Mouse (Mus musculus) MEL (cell line): ENCODE data around the gene Mier2. TPM values are rescaled to one million over a fixed set of nuclear protein-coding genes. Genes with fewer than 3 reads are reported as not detected.

Experiments
- DNase-seq: peaks from one replicate; pipeline ENCODE4 v3.0.0; 2011; ENCODE audit warnings: low read depth, low spot score
- H3K27ac ChIP-seq: 2 replicates; pipeline ENCODE4 v1.5.1; 2012; ENCODE audit warnings: low read depth, mild to moderate bottlenecking, control low read depth, low read length, moderate library complexity; ENCODE audit not compliant: control insufficient read depth
- H3K27me3 ChIP-seq, 2 experiments: fragments of 150-350 bp in 1 of 2; sonication (generic) in 1 of 2; 2 replicates each; pipeline ENCODE4 v1.6.1; 2012; ENCODE audit warnings: low read length in 2 of 2, mild to moderate bottlenecking in 2 of 2, improper control_type of control experiment in 1 of 2, moderate library complexity in 1 of 2; ENCODE audit not compliant: insufficient read depth in 2 of 2, control insufficient read depth in 1 of 2
- H3K36me3 ChIP-seq, 2 experiments: 2 replicates each; pipeline ENCODE4 v1.6.1; 2012 to 2014; ENCODE audit warnings: low read length in 2 of 2, improper control_type of control experiment in 1 of 2, inconsistent platforms in 1 of 2, mild to moderate bottlenecking in 1 of 2; ENCODE audit not compliant: insufficient read depth in 2 of 2, control insufficient read depth in 1 of 2
- H3K4me1 ChIP-seq, 2 experiments: fragments of 150-350 bp in 1 of 2; sonication (generic) in 1 of 2; 2 replicates each; pipeline ENCODE4 v1.6.1; 2012; ENCODE audit warnings: low read length in 2 of 2, improper control_type of control experiment in 1 of 2, mild to moderate bottlenecking in 1 of 2; ENCODE audit not compliant: insufficient read depth in 2 of 2, control insufficient read depth in 1 of 2
- H3K4me3 ChIP-seq, 2 experiments: fragments of 150-350 bp in 1 of 2; sonication (generic) in 1 of 2; 2 replicates each; pipeline ENCODE4 v1.5.1; 2012; ENCODE audit warnings: low read depth in 2 of 2, low read length in 2 of 2, mild to moderate bottlenecking in 2 of 2, moderate library complexity in 2 of 2, control low read depth in 1 of 2, improper control_type of control experiment in 1 of 2; ENCODE audit not compliant: control insufficient read depth in 1 of 2, insufficient read depth in 1 of 2
- H3K79me2 ChIP-seq: 2 replicates; pipeline ENCODE4 v1.6.1; 2012; ENCODE audit warnings: mild to moderate bottlenecking, low read length, moderate library complexity; ENCODE audit not compliant: control insufficient read depth, poor library complexity, insufficient read depth
- H3K9ac ChIP-seq: 2 replicates; pipeline ENCODE4 v1.6.1; 2012; ENCODE audit warnings: low read depth, mild to moderate bottlenecking, control low read depth, low read length, moderate library complexity; ENCODE audit not compliant: control insufficient read depth, poor library complexity, severe bottlenecking
- H3K9me3 ChIP-seq: fragments of 150-350 bp; sonication (generic); replicated peaks from 2 replicates; pipeline ENCODE4 v1.6.1; 2012; ENCODE audit warnings: mild to moderate bottlenecking, low read length, improper control_type of control experiment, moderate library complexity; ENCODE audit not compliant: insufficient read depth
- BHLHE40 ChIP-seq: IDR thresholded peaks from 2 replicates; pipeline ENCODE4 v1.6.1; 2012; ENCODE audit warnings: low read depth, mild to moderate bottlenecking, inconsistent platforms, low read length, improper control_type of control experiment, borderline replicate concordance
- E2F4 ChIP-seq: IDR thresholded peaks from 2 replicates; pipeline ENCODE4 v1.6.1; 2011; ENCODE audit warnings: low read depth, low read length, improper control_type of control experiment, borderline replicate concordance
- GABPA ChIP-seq: IDR thresholded peaks from 2 replicates; pipeline ENCODE4 v1.6.1; 2012; ENCODE audit warnings: low read depth, mild to moderate bottlenecking, inconsistent platforms, low read length, improper control_type of control experiment, moderate library complexity
- HCFC1 ChIP-seq: IDR thresholded peaks from 2 replicates; pipeline ENCODE4 v1.6.1; 2012; ENCODE audit warnings: low read depth, mild to moderate bottlenecking, inconsistent platforms, low read length, improper control_type of control experiment, moderate library complexity
- JUND ChIP-seq: IDR thresholded peaks from 2 replicates; pipeline ENCODE4 v1.6.1; 2011; ENCODE audit warnings: low read depth, mild to moderate bottlenecking, improper control_type of control experiment, low read length
- MAZ ChIP-seq: IDR thresholded peaks from 2 replicates; pipeline ENCODE4 v1.6.1; 2012; ENCODE audit warnings: low read depth, mild to moderate bottlenecking, inconsistent platforms, low read length, improper control_type of control experiment
- MEF2A ChIP-seq: IDR thresholded peaks from 2 replicates; pipeline ENCODE4 v1.6.1; 2014; ENCODE audit warnings: low read depth, mild to moderate bottlenecking, inconsistent platforms, low read length, improper control_type of control experiment; ENCODE audit not compliant: poor library complexity, insufficient replicate concordance, severe bottlenecking; ENCODE audit errors: extremely low read depth
- MYB ChIP-seq: IDR thresholded peaks from 2 replicates; pipeline ENCODE4 v1.6.1; 2011; ENCODE audit warnings: mild to moderate bottlenecking, low read depth, low read length, improper control_type of control experiment
- POLR2AphosphoS2 ChIP-seq: IDR thresholded peaks from 2 replicates; pipeline ENCODE4 v1.6.1; 2011; ENCODE audit warnings: low read length, improper control_type of control experiment
- RCOR1 ChIP-seq: IDR thresholded peaks from 2 replicates; pipeline ENCODE4 v1.6.1; 2012; ENCODE audit warnings: low read depth, mild to moderate bottlenecking, inconsistent platforms, low read length, improper control_type of control experiment
- USF1 ChIP-seq: IDR thresholded peaks from 2 replicates; pipeline ENCODE4 v1.6.1; 2014; ENCODE audit warnings: low read depth, mild to moderate bottlenecking, inconsistent platforms, low read length, improper control_type of control experiment, moderate library complexity
- USF2 ChIP-seq, 2 experiments: IDR thresholded peaks; 2 replicates each; pipeline ENCODE4 v1.6.1; 2011 to 2012; ENCODE audit warnings: improper control_type of control experiment in 2 of 2, low read length in 2 of 2, borderline replicate concordance in 1 of 2, inconsistent platforms in 1 of 2, low read depth in 1 of 2, mild to moderate bottlenecking in 1 of 2; ENCODE audit not compliant: insufficient read depth in 1 of 2
- ZC3H11A ChIP-seq: IDR thresholded peaks from 2 replicates; pipeline ENCODE4 v1.6.1; 2012; ENCODE audit warnings: low read depth, mild to moderate bottlenecking, inconsistent platforms, low read length, improper control_type of control experiment
- ZKSCAN1 ChIP-seq: IDR thresholded peaks from 2 replicates; pipeline ENCODE4 v1.6.1; 2012; ENCODE audit warnings: low read depth, mild to moderate bottlenecking, inconsistent platforms, low read length, improper control_type of control experiment, moderate library complexity
- ZMIZ1 ChIP-seq: IDR thresholded peaks from 2 replicates; pipeline ENCODE4 v1.6.1; 2012; ENCODE audit warnings: low read depth, mild to moderate bottlenecking, inconsistent platforms, low read length, improper control_type of control experiment, moderate library complexity
- ZNF384 ChIP-seq: IDR thresholded peaks from 2 replicates; pipeline ENCODE4 v1.6.1; 2012; ENCODE audit warnings: low read depth, mild to moderate bottlenecking, inconsistent platforms, low read length, improper control_type of control experiment
- polyA plus RNA-seq, 2 experiments: library from polyadenylated mRNA; stranded (reverse) in 1 of 2; unstranded in 1 of 2; fragments of >175 nt in 1 of 2; fragments of >200 nt in 1 of 2; gene quantifications; 2 replicates each; pipeline versions ENCODE4 v1.2.1 to v1.2.4; 2012; ENCODE audit warnings: low replicate concordance in 2 of 2, low read depth in 1 of 2; ENCODE audit not compliant: insufficient read length in 2 of 2, insufficient read depth in 1 of 2, missing spikeins in 1 of 2
- total RNA-seq: library from RNA; depleted of rRNA; stranded (reverse); fragments of 300-350 nt; gene quantifications from 2 replicates; pipeline ENCODE4 v1.2.3, GENCODE M21; 2012

Mier2 gene
- total and polyA plus RNA-seq, 3 experiments = 24.8 to 36.2 TPM; not detected in 1

GRCm38 (mm10) chr10:79541522-79541921, 13.5 kb downstream of the Mier2 start:
- Histone ChIP-seq H3K9ac (no peak overlapping the region), H3K27me3 (no peaks in the 10 kb centered on the region)
- TF ChIP-seq ZKSCAN1 (no peak), GABPA (no peak), BHLHE40 (no peak), USF2 (IDR thresholded peaks at IDR 0.05; ENCODE audit: borderline replicate concordance in 1 of 2, insufficient read depth in 1 of 2, low read depth in 1 of 2, low read length in 2 of 2) (no peak), USF1 (no peak), ZC3H11A (no peak), MAZ (no peak), ZMIZ1 (no peak)
- TF ChIP-seq, all 39 proteins: peak for 0
- H3K4me1 ChIP-seq = no peaks in the 10 kb centered on the region
- no peak overlapping the region for H3K27ac ChIP-seq
- H3K36me3 ChIP-seq = no peaks in the 10 kb centered on the region; a peak in 1 of 4 replicates
- no peaks in the 10 kb centered on the region for H3K9me3 ChIP-seq
- no peak for DNase-seq
- no peak overlapping the region for H3K4me3 ChIP-seq
- no peaks in the 10 kb centered on the region for H3K79me2 ChIP-seq

- Histone ChIP-seq H3K36me3 (no peaks in the 10 kb centered on the region), H3K4me1 (no peaks in the 10 kb centered on the region), H3K27me3 (no peaks in the 10 kb centered on the region), H3K27ac (no peak overlapping the region), H3K9ac (no peak overlapping the region), H3K79me2 (no peaks in the 10 kb centered on the region), H3K4me3 (no peak overlapping the region), H3K9me3 (no peaks in the 10 kb centered on the region)
- TF ChIP-seq ZC3H11A (no peak), MYB (no peak), RCOR1 (no peak), JUND (no peak), ZMIZ1 (no peak), MEF2A (no peak), HCFC1 (no peak), ZNF384 (no peak), E2F4 (no peak), POLR2AphosphoS2 (no peak), ZKSCAN1 (no peak), USF2 (IDR thresholded peaks at IDR 0.05; ENCODE audit: borderline replicate concordance in 1 of 2, insufficient read depth in 1 of 2, low read depth in 1 of 2, low read length in 2 of 2) (no peak)
- DNase-seq = no peak
Measured at GRCm38 (mm10) chr10:79540746-79541145, 14.3 kb downstream of the Mier2 start.
